Mouse (Mus musculus) urinary bladder, postnatal 14 days (tissue): Measurements from ENCODE around the gene Snai3.

Experiments
- DNase-seq: peaks from one replicate; pipeline ENCODE4 v3.0.0; 2021; ENCODE audit warnings: low spot score

The Snai3 gene

DNA sequence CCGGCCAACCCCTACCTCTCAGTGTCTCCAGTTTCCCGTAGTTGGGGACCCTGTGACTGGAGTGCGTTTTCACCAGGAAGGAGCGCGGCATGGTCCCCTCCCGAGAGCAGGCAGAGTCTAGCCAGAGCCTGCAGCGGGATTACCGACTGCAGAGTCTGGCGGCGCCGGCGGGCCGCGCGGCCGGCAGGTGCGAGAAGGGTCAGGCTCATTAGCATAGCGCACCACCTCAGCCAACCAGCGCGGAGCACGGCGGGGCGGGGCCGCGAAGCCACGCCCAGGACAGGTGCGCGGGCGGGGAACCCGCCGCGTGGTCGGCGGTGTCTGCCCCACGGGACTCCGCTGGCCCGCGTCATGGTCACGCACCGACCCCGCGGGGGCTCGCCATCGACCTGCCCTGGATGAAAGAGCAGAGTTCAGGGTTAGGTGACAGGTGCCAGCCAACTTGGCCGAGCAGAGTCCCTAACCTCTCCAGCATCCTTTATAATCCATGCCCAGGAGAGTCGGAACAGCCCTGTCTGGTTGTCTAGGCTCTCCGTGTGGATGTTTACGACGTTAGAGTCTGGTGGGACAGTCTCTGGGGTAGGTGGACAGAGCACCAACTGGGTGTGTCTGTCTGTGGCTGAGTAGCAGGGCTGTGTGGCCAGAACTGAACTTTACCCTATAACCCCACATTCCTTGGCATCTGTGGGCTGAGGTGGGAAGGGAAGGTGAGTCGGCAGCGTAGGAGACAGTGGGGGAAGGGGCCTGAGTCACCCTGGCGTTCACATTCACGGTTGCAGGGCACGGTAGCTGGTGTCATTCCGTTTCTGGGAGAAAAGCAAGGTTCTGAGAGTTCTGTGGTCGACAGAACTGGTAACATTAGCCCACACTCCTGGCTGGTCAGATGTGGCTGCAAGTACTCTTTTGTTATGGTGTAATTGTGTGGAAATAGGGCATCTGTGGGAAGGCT is at the start of gene Snai3:
Gene Snai3 (minus strand): TSS at position 210 of the 949 bp plus-strand sequence.
- DNase-seq: peak; percentile 77

DNA sequence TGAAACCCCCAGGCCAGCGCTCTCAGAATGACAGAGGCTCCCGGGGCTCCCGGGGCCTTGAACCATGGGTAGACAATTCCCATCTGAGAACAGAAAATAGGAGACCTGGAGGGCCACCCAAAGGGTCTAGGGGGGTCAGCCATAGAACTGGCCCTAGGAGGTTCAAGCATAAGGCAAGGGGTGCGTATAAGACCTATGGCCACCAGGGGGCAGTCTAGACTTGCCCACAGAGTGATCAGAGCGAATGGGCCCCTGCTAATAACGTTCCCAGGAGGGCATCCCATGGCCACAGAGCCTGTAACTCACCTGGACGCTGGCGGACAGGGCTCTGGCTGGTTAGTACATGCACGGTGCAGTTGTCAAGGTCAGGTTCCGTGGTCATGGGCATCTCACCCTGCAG is 40.3 kb upstream of the Snai3 start:
- DNase-seq: peak; percentile 83

DNA sequence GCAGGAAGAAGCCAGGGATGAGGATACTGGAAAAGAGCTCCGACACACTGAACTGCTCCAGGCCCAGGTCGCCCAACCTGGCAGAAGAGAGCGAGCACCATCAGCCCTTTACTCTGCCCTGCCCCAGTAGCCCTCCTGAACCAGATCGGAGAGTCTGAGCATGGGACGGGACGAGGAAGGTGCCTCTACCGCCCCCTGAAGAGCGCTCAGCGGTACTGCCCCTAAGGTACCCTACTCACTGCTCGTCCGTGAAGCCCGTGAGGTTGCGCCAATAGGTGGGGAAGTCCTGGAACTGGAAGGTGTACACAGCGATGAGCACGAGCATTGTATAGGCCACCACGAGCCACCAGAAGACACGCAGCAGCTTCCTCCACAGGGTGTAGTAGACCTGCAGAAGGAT is 37.4 kb upstream of the Snai3 start:
- DNase-seq: no peak

DNA sequence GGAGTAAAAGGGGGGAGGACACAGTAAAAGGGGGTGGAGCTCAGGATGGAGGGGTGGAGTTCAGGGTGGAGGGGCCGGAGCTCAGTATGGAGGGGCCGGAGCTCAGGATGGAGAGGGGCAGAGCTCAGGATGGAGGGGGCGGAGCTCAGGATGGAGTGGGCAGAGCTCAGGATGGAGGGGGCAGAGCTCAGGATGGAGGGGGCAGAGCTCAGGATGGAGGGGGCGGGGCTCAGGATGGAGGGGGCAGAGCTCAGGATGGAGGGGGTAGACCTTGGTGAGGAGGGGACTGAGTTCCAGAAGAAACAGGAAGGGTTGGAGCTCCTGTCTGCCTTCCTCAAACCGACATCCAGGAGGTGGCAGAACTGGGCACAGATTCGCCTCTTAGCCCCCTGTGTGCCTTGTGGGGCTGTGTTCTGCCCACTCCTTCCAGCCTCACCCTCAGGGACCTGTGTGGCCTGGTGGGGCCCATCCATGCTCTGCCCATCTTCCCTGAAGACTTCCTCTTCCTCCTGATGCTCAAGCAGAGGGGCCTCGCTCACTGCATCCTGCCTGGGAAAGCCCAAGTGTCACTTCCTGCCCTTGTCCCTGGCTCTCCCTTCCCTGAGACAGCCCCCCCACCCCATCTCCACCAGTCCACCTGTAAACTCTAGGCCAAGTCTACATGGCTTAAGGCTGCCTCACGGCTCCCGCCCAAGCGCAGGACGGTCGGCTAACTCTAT is 36.6 kb upstream of the Snai3 start:
- no peak for DNase-seq

DNA sequence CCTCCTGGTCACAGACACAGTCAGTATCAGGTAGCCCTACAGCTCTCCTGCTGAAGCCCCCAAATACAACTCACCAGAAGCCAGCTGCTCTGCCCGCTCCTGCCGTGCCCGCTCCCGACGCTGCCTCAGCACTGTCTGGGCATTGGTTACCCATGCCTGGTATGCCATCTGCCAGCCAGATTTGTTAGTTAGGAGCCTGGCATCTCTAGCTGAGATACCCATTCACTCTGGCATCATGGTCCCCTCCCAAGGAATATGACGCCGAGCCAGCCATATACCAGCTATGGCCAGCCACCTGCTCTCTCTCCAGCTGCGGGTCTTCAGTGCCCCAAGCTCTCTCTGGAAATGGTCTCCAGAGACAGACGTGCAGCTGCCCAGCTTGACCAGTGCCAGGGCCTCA is 27.9 kb upstream of the Snai3 start:
- no peak for DNase-seq

DNA sequence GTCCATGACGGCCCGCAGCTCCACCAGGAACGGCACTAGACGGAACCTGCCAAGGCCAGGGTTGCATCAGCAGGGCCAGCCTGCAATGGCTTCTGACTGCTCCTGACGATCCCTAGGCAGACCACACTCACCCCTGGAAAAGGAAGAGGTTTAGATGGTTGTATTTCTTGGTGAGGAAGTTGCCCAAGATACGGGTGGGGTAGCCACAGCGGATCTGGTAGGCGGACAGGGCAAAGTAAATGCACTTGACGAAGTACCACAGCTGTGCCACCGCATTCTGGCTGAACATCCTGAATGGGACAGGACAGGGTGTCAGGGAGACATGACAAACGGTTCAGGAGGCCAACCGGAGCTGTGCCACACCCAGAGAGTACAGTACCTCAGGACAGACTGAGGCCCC is 24.3 kb upstream of the Snai3 start:
- no peak for DNase-seq

DNA sequence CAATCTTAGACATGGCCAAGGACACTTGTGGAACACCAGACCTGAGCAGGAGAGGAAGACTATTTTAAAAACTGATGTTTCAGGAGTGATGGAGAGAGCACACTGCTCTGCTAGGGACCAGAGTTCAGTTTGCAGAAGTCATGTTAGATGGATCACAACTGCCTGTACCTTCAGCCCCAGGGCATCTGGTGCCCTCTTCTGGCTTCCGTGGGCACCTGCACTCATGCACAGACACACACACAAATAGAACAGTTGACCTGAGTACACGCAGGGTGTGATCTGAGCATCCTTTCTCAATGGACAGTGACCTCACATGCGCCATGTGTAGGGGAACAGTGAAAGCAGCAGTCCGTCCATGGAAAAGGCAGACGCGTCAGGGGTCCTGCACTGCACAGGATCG is 23.3 kb upstream of the Snai3 start:
- DNase-seq: no peak

DNA sequence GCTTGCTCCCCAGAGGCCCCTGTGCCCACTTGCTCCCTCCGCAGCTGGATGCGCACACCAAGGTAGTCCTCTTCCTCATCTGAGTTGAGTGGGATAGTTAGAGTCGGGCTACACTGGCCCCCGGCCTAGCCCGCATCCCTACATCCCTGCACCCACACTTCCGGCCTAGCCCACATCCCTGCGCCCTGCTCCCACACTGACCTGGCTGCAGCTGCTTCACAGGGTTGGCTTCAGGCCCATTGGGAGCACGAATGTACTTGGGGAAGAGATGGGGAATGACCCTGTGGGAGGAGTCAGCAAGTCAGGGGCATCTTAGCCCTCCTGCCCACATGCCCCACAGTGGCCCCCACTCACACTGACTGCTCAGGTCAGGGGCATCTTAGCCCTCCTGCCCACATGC is 21.9 kb upstream of the Snai3 start:
- no peak for DNase-seq

DNA sequence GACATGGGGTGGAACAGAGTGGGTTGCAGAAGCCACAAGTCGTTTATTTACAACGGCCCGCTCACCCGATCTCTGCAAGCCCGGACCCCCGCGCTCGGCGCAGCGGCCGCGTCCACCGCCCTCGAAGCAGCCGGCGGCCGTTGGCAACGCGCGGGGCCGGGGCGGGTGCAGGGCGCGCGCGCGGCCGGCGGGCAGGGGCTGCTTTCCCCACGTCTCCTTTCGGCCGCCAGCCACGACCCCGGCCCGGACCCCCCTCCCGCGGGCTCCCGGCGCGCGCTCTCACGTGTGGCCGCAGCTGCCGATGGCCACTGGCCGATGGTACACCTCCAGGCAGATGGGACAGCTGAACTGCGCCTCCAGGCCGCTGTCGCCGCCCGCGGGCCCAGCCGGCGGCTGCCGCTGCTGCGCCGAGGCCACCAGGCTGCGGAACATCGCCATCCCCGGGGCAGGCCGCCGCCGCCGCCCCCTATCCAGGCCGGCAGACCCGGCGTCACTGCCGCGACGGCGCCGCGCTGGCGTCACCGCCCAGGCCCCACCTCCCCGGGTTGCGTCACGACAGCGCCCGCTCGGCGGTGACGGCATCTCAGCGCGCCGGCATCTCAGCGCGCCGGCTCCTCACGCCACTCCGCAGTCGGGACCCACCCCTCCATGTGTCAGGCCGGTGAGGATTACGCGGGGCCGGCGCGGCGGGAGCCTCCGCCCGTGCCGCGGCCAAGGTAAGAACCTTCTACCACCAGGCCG is 15.2 kb upstream of the Snai3 start, which contains the start of the genes Rnf166 and Ctu2:
Gene Rnf166 (minus strand): TSS at position 485 of the 741 bp plus-strand sequence.
Gene Ctu2 (plus strand): TSS at position 564 of the 741 bp plus-strand sequence.
- DNase-seq: peak; percentile 92

DNA sequence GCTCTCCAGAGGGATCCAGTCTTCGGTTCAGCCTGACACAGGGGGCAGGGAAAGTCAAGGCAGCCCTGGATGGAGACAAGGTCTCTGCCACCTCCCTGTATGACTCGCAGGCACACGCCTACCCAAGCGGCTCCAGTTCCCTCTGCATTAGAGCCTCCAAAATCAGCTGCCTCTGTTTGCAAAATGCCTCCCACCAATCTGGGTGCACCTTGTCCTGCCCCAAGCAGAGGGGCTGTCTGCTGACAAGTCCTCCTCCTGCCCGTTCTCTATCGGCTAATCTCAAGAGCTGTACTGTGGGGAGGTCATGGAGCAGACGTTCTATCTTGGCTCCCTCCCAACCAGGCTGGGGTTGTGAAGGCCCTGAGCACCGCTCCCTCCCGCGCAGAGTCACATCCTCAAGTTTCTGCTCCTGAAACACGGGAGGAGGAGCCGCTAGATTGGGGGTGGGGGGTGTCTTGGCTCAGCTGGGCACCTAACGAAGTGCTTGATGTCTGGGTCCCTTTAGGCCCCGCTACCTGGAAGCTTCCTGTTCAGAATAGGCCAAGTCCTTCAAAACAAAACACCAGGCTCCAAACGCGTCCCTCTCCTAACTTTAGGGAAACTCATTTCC is 14.5 kb upstream of the Snai3 start:
- DNase-seq: peak; percentile 38

DNA sequence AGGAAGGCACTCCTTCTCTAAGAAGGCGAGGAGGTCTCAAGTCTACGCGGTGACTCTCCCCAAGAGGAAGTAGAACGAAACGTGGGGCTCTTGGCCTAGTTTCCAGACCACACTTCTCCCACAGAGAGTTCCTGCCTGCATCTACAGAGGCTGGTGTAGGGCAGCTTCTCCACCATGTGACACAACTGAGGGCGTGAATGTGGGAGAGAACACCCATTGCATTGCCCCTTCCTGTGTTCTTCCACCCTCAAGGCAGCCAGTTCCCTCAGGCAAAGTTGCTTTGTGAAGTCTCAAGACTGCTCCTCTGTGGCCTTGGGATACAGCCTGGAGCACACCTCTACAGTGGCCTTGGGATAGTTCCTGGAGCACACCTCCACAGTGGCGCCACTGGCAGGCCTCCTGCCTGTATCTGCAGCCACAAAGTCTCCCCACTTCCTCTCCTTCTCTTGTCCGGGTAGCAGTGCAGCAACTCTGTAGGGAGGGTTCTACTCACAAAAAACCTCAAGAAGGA is 13.4 kb upstream of the Snai3 start:
- DNase-seq: no peak

DNA sequence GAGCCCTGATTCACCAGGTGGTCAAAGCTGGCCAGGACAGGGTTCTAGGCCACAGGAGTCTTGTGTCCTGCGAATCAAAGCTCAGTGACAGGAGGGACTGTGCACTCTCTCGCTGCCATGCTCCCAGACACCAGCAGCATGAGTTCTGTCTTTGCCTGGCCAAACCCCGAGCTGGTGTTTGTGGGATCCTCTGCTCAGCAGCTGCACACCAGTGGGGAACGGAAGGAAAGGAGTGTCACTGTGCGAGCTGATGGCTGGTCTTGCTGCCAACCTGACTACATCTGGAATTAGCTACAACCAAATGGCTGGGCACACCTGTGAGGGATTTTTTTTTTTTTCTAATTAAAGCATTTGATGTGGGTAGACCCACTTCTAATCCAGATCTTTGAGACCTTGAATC is 10.2 kb upstream of the Snai3 start:
- DNase-seq: no peak

DNA sequence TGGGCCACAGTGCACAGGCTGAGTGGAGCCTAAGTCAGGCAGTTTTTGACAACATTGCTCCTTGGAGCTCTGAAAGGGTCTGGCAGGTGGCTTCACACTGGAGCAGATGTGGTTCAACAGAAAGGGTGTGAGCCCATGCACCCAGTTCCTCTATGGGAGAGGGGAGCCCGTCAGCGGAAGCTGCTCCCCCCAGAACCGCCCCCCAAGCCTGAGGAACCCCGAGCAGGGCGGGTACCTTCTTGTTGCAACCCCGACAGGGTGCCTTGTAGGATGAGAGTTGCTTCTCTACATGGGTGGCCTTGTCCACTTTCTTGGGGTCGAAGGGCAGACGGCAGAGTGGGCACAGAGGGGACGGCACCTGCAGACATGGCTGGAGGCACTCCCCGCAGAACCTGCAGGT is 9.4 kb upstream of the Snai3 start:
- no peak for DNase-seq

DNA sequence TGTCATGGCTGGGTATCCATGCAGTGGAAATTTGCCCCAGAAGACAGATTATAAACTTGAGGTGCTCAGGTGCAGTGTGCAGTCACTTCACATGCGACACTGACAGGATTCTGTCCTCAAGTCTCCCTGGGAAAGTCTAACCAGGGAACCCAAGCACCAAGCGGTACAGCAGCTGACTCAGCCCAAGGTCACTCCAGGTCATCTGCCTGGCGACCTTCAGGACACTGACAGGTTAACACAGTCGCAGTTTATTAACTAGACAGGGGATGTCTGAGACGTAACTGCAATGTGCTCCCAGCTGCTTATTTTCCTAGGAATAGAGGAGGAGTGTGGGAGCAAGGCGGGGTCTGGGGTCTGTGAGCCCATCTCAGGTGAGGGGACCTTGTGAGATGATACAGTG is 8.9 kb upstream of the Snai3 start:
- no peak for DNase-seq

DNA sequence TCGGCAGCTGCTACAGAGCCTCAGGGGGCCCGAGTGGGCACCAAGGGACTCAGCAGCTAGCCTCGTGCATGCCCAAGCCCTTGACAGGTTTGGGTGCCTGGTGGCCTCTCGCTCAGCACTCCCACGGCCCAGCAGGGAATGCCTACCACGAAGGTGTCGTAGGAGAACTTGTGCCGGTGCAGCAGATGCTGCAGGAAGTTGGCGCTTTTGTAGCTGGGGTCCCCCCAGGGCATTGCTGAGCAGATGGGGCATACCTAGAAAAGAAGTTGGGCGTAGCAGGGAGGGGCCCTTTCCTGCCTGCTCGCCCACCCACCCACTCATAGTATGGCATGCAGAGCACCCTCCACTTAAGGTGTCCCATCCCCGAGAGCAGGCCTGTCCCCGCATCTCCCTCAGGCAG is 7.3 kb upstream of the Snai3 start:
- no peak for DNase-seq

DNA sequence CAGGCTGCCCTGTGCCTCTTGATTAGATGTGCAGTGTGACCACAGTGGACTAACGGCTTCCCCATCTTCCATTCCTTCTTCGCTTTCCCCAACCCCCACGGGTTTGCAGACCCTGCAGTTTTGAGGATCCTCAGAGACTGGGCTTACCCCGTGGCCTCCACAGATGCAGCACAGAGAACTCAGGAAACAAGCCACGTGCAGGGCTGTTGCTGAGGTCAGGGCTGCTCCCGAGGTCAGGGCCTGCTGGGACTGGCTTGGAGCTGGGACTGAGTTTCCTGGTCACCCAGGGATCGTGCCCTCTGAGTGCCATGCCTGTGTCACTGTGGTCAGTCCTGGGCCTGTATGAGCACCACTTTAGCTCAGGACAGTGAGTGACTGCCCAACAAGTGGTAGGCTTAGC is 4.5 kb upstream of the Snai3 start:
- no peak for DNase-seq

DNA sequence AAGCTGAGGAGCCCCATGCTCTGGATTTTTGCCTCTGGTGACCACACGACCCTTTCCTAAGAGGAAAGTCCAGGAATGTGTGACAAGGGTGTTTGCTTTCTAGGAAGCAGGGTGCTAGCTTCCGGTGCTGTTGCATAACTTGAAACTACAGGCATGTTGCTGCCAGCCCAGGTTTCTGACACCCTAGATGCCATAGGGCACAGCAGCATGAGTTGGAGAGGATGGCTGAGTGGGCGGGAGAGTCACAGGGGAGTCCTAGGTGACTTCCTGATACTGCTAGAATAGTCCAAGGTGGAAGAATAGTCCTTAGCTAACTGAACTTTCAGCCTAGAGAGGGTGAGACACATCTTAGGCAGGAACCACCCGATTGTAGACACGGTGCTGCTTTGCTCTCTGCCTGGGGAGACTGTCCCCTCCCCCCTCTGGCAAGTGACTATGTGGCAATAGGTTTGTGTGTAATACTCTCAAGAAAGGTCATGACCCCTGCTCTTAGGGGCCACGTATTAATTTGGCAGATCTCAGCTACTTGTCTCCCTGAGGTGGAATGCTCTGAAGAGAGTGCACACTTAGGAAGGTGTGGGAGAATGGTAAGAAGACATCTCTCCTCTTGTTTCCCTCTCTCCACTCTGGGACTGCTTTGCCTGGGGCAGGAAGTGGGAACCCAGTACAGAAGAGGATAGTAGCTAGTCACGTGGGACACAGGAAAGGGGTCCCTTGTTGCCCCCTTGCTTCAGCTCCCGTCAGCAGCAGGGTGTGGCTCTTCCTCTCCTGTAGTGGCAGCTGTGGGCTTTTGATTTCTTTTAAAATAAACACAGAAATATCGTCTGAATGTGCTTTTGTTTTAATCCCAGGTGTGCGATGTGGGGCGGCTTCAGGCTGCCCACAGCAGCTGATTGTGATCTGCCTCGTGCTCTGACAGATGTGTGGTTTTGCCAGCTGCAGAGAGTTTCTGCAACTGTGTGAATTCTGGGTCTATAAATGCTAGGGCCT is 3.4 kb upstream of the Snai3 start:
- DNase-seq: peak; percentile 57

DNA sequence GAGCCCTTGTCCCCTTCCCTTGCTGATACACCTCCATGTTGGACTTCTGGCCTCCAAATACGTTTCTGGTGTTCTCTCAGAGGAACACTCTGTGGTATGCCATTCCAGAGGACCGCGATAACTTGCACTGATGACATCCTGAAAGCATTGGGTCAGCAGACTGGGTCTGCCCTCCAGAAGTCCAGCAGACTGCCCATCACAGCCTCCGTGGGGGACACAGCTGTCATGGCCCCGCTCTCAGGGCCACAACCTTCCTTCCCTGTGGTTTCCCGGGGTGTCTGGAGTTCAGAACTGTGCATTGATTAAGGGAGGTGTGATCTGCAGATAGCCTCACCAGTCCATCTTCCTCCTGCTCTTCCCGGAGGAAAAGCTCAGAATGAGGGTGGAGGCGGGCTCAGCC is 2.0 kb upstream of the Snai3 start:
- DNase-seq: no peak

DNA sequence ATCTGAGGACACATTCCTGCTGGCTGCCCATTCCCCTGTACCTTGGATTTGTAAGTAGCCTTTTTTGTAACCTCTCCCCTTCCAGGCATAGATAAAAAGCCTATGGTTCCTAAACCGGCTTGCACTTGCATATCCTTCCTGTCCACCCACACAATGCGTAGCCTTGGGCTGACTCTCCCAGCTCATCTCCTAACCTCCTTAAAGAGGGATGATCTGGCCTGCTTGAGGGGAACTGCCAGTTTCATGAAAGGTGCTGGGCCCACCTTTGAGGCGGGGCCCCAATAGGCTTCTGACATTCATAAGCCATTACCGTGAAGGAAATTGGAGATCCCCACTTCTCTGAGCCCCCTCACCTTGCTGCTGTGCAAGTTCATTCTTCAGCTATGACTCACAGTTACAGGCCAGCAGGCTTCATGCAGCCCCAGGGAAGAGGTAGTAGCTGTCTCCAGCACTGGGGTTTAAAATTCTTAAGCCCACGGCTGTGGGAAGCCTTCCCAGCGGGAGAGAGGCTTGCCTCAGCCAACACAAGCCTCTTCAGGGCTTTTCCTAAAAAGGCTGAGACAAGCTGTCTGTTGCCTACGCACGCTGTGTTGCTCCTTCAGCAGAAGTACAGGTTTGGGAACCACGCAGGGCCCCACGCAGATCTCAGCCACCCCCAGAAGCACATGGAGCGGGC is 1.1 kb upstream of the Snai3 start:
- DNase-seq: no peak

DNA sequence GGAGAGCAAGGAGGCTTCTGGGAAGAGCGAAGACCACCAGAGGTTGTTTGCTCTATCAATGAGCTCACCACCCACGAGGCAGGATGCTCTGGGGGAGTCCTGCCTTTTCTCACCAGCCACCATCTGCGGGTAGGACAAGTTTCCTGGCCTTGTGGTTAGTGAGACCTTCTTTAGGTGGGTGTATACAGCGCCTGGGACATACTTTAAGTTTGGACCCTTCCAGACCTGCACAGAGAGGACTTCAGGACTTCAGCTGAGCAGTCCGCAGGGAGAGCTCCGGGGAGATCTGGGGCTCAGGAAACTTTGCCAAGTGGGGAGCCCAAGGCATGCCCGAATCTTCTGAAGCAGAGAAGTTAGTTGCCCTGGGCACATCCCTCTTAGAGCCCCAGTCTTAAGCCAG is 543 bp downstream of the Snai3 start:
- DNase-seq: no peak
